Mouse (Mus musculus) G1E (cell line): Measurements from ENCODE around the gene Kmt5a.

Source experiments
- CTCF ChIP-seq: IDR thresholded peaks from 2 replicates; pipeline ENCODE4 v1.5.1; 2012; ENCODE audit warnings: low read depth, low read length, inconsistent platforms, mixed read lengths
- GATA1 ChIP-seq: IDR thresholded peaks from 2 replicates; pipeline ENCODE4 v1.6.1; 2012; ENCODE audit warnings: borderline replicate concordance, low read length, inconsistent platforms, mixed read lengths
- POLR2AphosphoS5 ChIP-seq: IDR thresholded peaks from 2 replicates; pipeline ENCODE4 v1.6.1; 2012; ENCODE audit warnings: low read depth, low read length, inconsistent platforms; ENCODE audit not compliant: insufficient replicate concordance

- TF ChIP-seq CTCF (no peak), GATA1 (no peak), POLR2AphosphoS5 (no peak)
Observed at GRCm38 (mm10) chr5:124438746-124439145, 984 bp upstream of the Kmt5a start.
